Mouse (Mus musculus): ENCODE measurements at regions not wholly inside any gene's neighbourhood (a gene's known extent, or its start where the extent isn't known, plus 50 kb on each side); places are given as distances from the start of the nearest gene placed in this dataset.

- peak; percentile 81 for DNase-seq
Observed at GRCm38 (mm10) chr8:77774551-77775335, 50.5 kb upstream of the Ednra start.

- DNase-seq, result no peak
Observed at GRCm38 (mm10) chr8:77775526-77775925, 51.3 kb upstream of the Ednra start.

- DNase-seq, result no peak
Observed at GRCm38 (mm10) chr8:77777597-77777996, 53.3 kb upstream of the Ednra start.

GRCm38 (mm10) chr8:77785676-77786255 is 61.5 kb upstream of the Ednra start:
- no peak for DNase-seq

DNA sequence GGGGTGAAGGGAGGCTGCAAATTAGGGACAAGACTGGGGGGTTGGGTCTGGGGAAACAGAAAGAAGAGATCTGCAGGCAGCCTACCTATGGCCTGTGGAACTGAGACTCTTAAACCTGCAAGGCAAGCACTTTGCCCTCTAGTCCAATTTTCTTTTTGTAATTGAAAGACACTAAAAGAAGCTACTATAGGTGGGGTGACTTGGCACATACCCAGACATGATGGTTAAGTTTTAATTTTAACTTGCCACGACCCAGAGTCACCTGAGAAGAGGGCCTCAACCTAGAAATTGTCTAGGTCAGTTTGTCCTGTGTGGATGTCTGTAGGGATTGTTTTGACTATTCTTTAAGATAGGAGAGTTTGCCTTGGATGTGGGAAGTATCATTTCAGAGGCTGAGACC is 70.6 kb upstream of the Ednra start:
- DNase-seq, result no peak

GRCm38 (mm10) chr8:77803147-77803903 is 79.1 kb upstream of the Ednra start:
- DNase-seq, result no peak

- no peak for DNase-seq
Observed at GRCm38 (mm10) chr8:77804536-77804935, 80.3 kb upstream of the Ednra start.

- DNase-seq, result no peak
Observed at GRCm38 (mm10) chr8:77804956-77805355, 80.7 kb upstream of the Ednra start.

- DNase-seq, result no peak
Observed at GRCm38 (mm10) chr8:77805657-77806056, 81.4 kb upstream of the Ednra start.

DNA sequence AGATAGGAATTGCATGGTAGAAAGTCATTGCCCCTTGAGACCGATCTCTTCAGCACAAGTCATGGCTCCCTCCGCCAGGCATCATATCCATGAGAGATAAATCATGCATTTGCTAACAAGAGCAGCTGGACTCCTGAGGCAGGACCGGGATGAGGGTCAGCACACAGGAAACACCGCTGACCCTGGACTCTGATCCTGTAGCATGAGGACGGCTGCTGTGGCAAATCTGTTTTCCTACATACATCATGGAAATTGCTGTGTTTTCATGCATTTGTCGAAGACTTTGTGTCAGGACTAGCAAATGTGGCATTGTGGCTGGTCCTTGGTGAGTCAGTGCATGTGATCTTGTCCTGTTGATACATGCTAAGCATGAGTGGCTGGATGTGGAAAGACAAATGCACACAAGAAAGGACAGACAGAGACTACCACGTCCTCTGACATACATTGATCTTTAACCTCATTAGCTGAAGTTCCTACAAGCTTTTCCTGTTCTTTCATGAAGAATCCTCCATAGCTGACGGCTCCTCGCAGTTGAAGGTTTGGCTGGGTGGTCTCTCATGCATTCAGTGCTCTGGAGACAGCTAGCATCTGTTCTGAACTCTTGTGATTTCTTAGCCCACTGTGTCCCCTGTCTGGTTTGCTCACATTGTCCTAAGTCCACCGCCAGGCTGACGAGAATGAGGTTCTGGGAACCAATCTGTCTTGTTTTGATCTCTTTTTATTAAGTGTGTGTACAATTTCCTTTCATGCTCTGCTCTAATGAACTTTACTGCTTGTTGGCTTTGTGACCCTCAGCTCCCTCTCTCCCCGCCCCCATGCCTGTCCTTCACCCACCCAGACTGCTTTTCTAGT is 90.8 kb upstream of the Ednra start:
- DNase-seq, result no peak

GRCm38 (mm10) chr8:77815648-77815971 is 91.3 kb upstream of the Ednra start:
- DNase-seq, result no peak

DNA sequence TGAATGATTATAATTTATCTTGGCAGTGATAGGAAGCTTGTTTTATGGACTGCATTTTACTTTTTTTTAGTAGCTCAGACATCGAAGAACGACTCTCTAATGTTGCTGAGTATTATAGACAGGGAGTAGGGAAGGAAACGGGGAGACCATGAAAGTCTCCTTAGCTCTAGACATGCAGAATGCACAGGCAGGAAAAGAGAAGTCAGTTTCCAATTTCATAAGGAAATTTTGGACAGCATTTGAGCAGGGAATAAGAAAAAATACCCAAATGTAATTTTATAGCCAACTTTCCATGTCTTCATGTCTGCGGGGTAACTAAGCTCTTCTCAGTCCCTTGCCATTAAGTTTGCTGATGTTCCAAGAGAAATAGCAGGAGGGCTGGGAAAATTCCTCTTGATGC is 92.0 kb upstream of the Ednra start:
- DNase-seq, result no peak

DNA sequence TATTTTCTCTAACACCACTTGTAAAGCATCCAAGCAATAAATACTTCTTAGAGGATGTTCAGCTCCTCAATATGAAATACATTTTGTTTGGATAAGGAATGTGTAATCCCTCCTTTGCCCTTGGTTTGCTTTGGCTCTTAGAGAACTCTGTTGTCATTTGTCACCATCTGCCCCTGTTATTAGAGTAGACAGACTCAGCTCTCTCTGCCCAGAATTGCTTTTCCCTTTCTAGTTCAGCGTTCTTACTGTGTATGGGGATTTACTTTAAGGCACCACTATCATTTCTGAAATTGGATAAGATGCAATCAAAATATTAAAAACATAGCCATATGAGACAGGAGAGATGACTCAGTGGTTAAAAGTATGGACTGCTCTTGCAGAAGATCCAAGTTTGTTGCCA is 101.5 kb upstream of the Ednra start:
- no peak for DNase-seq

DNA sequence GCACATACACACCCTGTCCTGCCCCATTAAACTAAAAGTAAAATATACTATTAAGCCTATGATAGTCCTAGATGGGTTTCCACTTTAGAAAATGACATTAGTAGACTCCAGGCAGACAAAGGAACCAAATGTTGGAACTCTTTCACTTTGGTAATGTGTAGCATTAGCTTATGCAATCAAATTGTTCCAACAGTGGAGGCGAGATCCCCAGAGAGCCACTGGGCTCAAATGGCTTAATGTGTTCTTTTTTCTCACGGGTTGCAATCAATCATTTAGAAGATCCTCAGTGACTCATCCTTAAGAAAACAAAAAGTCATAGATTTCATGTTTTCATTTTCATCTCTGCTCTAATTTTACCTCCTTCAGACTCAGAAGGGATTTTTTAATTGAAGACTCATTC is 102.0 kb upstream of the Ednra start:
- DNase-seq, result no peak

GRCm38 (mm10) chr8:77828079-77828478 is 103.8 kb upstream of the Ednra start:
- no peak for DNase-seq

DNA sequence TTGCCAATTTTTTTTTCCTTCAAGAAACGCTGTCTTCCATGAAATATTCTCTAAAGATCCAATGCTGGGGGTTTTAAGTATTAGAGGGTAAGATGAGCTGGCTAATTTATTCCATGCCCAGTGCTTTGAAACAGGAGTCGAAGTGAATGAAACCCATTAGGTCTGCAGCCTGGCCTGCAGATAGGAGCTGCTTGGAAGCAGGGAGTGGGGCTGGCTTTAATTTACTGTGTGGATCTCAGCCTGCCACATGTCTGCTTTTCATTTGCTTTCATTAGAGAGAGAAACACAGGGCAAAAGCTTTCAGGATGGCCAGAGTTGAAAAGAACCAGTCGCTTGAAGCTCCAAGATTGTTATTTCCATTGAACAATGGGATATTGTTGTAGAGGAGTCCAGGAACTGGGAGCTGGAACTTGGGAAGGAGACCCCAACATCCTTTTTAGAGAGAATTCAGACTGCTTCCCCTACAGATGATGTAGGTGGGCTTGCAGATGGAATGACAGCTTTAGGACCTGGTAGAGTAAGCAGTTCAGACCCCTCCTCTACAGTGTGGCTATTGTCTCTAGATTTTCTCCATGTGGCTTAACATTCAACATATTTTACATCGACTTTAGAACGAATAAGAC is 105.0 kb upstream of the Ednra start:
- no peak for DNase-seq

DNA sequence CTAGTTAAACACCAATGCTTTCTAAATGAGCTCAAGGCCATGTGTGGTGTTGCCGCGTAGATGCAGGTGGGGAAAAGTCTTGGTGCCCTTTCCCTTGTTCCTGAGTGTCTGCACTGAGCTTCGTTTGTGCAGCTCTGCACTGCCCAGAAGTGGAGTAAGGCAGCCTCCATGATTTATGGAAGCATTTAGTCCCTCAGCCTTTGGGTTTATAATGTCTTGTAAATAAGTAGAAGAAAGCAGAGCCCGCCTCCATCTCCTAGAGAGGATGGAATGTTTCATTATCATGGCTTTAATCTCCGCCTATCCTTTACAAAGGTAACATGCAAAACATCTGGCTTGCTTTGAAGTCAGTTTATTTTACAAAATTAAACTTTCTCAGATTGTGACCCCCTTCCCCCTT is 105.5 kb upstream of the Ednra start:
- DNase-seq, result no peak

DNA sequence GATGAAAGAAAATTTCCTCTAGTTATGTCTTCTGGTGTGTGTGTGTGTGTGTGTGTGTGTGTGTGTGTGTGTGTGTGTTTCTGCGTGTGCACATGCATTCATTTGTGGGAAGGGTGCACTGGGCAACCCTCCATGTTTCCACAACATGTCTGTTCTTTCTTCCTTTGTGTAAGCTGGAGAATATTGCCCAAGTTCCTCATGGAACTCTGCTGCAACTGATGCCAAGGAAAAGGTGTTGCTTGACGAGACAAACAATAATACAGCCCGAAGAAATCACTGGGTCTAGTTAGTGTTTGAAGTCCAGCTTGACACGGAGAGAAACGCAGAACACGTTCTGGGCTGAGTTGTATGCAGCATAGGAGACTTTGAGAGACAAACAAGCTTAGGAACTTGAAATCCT is 110.0 kb upstream of the Ednra start:
- DNase-seq, result no peak

DNA sequence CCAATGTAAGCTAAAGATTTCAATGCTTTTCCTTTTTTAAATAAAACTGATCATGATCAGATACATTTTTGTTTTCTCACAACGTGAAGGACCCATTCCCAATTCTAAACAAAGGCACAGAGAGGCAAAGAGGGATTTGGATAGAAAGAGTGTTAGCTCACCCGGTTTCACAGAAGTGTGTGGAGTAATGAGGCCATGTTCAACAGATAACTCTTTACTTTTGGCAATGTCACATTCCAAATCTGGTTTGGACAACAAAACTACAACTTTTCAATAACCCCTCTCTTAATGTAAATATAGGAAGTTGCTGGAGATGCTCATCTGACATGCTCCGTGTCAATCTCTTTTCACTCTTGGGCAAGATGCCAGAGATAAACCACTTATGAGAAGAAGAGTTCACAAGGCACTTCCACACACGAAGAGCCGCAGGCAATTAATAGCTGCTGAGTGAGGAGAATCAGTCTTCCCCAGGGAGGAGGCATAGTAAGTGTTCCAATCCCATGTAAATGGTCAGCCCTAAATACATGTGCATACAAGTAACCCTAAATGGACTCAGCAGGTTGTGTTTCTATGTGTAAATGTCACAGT is 112.7 kb upstream of the Ednra start:
- DNase-seq, result no peak

DNA sequence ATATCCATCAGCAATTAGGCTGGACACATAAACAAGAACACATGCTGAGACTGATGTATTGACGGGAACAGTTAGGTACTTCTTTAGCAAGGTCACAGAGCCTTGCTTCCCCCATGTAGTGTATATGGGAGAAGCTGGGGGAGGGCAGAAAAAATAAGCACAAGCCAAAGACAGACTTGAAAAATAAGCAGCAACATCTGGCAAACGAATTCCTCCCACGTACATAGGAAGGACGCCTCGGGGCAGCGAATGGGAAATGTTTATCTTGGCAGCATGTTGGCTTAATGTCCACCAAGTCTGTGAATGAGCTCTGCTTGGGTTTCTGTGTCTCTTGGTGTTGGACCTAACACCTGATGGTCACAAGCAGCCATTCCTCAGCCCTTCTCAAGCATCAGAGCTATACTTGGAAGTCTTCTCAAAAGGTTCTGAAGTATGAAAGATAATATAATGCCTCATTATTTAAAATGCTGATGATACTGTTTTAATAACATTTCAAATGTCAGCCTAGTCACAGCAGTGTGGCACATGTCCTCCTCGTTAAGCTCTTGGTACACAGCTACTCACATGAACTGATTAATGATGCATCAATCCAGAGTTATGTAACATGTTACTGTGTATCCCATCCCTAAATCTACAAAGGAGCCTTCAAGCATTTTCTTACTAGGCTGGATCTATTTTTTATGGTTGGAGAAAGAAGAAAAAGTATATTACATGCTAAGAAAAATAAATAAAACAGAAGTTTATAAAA is 118.3 kb upstream of the Ednra start:
- no peak for DNase-seq

GRCm38 (mm10) chr8:77843229-77843628 is 119.0 kb upstream of the Ednra start:
- no peak for DNase-seq
